Mouse (Mus musculus): Measurements from ENCODE around the gene Ell. TPM values are rescaled to one million over a fixed set of nuclear protein-coding genes. Genes with fewer than 3 reads are reported as not detected.

Gene Ell
- polyA plus RNA-seq, 1 experiment = 45.6 TPM

- no peak for TF ChIP-seq POLR2A (IDR thresholded peaks at IDR 0.05; ENCODE audit: low read depth, low read length)
- TF ChIP-seq CTCF (IDR thresholded peaks at IDR 0.05; ENCODE audit: extremely low read depth, insufficient read length, insufficient replicate concordance, low read depth, low read length) = no peak
- Histone ChIP-seq H3K36me3 (ENCODE audit: control insufficient read depth, insufficient read depth, low read length) (no peaks in the 10 kb centered on the region), H3K27me3 (ENCODE audit: control insufficient read depth, insufficient read depth, low read length) (no peaks in the 10 kb centered on the region), H3K27ac (ENCODE audit: insufficient read depth, low read depth, low read length) (peak within 1 kb of the TSS; percentile 63), H3K4me3 (ENCODE audit: low read depth, low read length) (peak within 1 kb of the TSS; percentile 48), H3K4me1 (ENCODE audit: control insufficient read depth, insufficient read depth, insufficient read length, low read length) (peaks cover 7% of the 10 kb centered on the region)
- 67% methylated on average over 3 of the region's 3 CpGs for WGBS
Measured at GRCm38 (mm10) chr8:70615894-70616293, 76.6 kb downstream of the Ell start, which contains the start of gene Lrrc25. Lrrc25 (plus strand) TSS chr8:70616155.

- no peaks in the 10 kb centered on the region for H3K36me3 ChIP-seq (ENCODE audit: control insufficient read depth, insufficient read depth, low read length)
- peak overlapping the region; percentile 48 for H3K4me3 ChIP-seq (ENCODE audit: low read depth, low read length)
- WGBS = 61% methylated on average over 11 of the region's 11 CpGs
- peaks cover 3% of the 10 kb centered on the region for H3K4me1 ChIP-seq (ENCODE audit: control insufficient read depth, insufficient read depth, insufficient read length, low read length)
- no peaks in the 10 kb centered on the region for H3K27me3 ChIP-seq (ENCODE audit: control insufficient read depth, insufficient read depth, low read length)
- H3K27ac ChIP-seq (ENCODE audit: insufficient read depth, low read depth, low read length) = peak overlapping the region; percentile 48
- TF ChIP-seq CTCF (IDR thresholded peaks at IDR 0.05; ENCODE audit: extremely low read depth, insufficient read length, insufficient replicate concordance, low read depth, low read length) (no peak), POLR2A (IDR thresholded peaks at IDR 0.05; ENCODE audit: low read depth, low read length) (no peak)
Measured at GRCm38 (mm10) chr8:70616645-70617044, 77.4 kb downstream of the Ell start.

DNA sequence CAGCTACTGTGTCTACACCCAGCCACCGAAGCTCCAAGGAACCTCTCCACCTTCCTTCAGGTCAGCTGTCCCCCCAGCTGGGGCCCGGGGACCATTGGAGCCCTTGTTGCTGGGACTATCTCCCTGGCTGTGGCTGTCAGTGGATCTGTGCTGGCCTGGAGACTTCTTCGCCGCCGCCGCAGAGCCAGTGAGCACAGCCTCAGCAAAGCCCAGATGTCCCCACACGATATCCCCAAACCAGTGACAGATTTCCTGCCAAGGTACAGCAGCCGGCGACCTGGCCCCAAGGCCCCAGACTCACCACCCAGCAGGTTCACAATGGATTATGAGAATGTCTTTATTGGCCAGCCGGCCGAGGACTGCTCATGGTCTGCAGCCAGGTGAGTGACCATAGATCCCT lies 78.7 kb downstream of the Ell start:
- H3K27ac ChIP-seq (ENCODE audit: insufficient read depth, low read depth, low read length) = peak overlapping the region; percentile 41; the same call in 1 of the 2 replicates
- H3K4me3 ChIP-seq (ENCODE audit: low read depth, low read length) = peak overlapping the region; percentile 48
- TF ChIP-seq POLR2A (IDR thresholded peaks at IDR 0.05; ENCODE audit: low read depth, low read length) = no peak
- no peaks in the 10 kb centered on the region for H3K36me3 ChIP-seq (ENCODE audit: control insufficient read depth, insufficient read depth, low read length)
- H3K27me3 ChIP-seq (ENCODE audit: control insufficient read depth, insufficient read depth, low read length) = no peaks in the 10 kb centered on the region
- peaks cover 2% of the 10 kb centered on the region for H3K4me1 ChIP-seq (ENCODE audit: control insufficient read depth, insufficient read depth, insufficient read length, low read length)
- 86% methylated on average over 11 of the region's 11 CpGs for WGBS

GRCm38 (mm10) chr8:70618888-70619334 lies 79.7 kb downstream of the Ell start:
- H3K27ac ChIP-seq (ENCODE audit: insufficient read depth, low read depth, low read length) = no peak overlapping the region
- peaks cover 2% of the 10 kb centered on the region for H3K4me1 ChIP-seq (ENCODE audit: control insufficient read depth, insufficient read depth, insufficient read length, low read length)
- H3K4me3 ChIP-seq (ENCODE audit: low read depth, low read length) = peak overlapping the region; percentile 19
- WGBS = 11% methylated on average over 9 of the region's 9 CpGs
- H3K27me3 ChIP-seq (ENCODE audit: control insufficient read depth, insufficient read depth, low read length) = no peaks in the 10 kb centered on the region
- TF ChIP-seq CTCF (IDR thresholded peaks at IDR 0.05; ENCODE audit: extremely low read depth, insufficient read length, insufficient replicate concordance, low read depth, low read length) = no peak
- TF ChIP-seq POLR2A (IDR thresholded peaks at IDR 0.05; ENCODE audit: low read depth, low read length) = no peak
- H3K36me3 ChIP-seq (ENCODE audit: control insufficient read depth, insufficient read depth, low read length) = no peaks in the 10 kb centered on the region

DNA sequence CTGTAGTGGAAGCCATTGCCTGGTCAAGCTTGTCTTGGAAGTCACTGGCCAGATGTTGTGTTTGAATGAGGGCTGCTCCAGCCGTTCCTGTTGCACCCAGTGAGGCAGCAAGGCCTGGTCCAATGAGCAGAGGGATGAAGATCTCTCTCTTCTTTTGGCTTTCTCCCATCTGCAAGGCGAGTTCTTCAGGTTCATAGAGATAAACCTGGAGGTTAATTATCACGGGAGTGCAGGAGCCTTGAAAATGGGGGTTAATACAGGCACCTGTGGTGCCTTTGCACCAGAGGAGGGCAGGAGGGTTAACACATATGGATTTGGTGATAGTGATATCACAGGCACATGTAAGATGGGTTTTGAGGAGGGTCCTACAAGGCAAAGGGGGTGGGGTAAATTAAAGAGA lies 83.0 kb downstream of the Ell start:
- Histone ChIP-seq H3K27me3 (ENCODE audit: control insufficient read depth, insufficient read depth, low read length) (no peaks in the 10 kb centered on the region), H3K27ac (ENCODE audit: insufficient read depth, low read depth, low read length) (no peak overlapping the region), H3K4me1 (ENCODE audit: control insufficient read depth, insufficient read depth, insufficient read length, low read length) (peaks cover 2% of the 10 kb centered on the region), H3K4me3 (ENCODE audit: low read depth, low read length) (no peak overlapping the region), H3K36me3 (ENCODE audit: control insufficient read depth, insufficient read depth, low read length) (no peaks in the 10 kb centered on the region)
- 25% methylated on average over 3 of the region's 3 CpGs for WGBS
- TF ChIP-seq POLR2A (IDR thresholded peaks at IDR 0.05; ENCODE audit: low read depth, low read length) (no peak), CTCF (IDR thresholded peaks at IDR 0.05; ENCODE audit: extremely low read depth, insufficient read length, insufficient replicate concordance, low read depth, low read length) (no peak)

- Histone ChIP-seq H3K4me3 (ENCODE audit: low read depth, low read length) (no peak overlapping the region), H3K27ac (ENCODE audit: insufficient read depth, low read depth, low read length) (no peak overlapping the region), H3K4me1 (ENCODE audit: control insufficient read depth, insufficient read depth, insufficient read length, low read length) (peaks cover 6% of the 10 kb centered on the region), H3K36me3 (ENCODE audit: control insufficient read depth, insufficient read depth, low read length) (no peaks in the 10 kb centered on the region), H3K27me3 (ENCODE audit: control insufficient read depth, insufficient read depth, low read length) (no peaks in the 10 kb centered on the region)
- 3% methylated on average over 5 of the region's 5 CpGs for WGBS
- TF ChIP-seq CTCF (IDR thresholded peaks at IDR 0.05; ENCODE audit: extremely low read depth, insufficient read length, insufficient replicate concordance, low read depth, low read length) (peak; percentile 75; the same call in 1 of the 2 replicates), POLR2A (IDR thresholded peaks at IDR 0.05; ENCODE audit: low read depth, low read length) (no peak)
Measured at GRCm38 (mm10) chr8:70625104-70625503, 85.8 kb downstream of the Ell start.

- 90% methylated on average over 5 of the region's 5 CpGs for WGBS
- H3K36me3 ChIP-seq (ENCODE audit: control insufficient read depth, insufficient read depth, low read length) = no peaks in the 10 kb centered on the region
Measured at GRCm38 (mm10) chr8:70627041-70627440, 87.8 kb downstream of the Ell start.

More at GRCm38 (mm10) chr8:70627041-70627440, 87.8 kb downstream of the Ell start:
- no peak overlapping the region for H3K27ac ChIP-seq (ENCODE audit: insufficient read depth, low read depth, low read length)
- H3K4me1 ChIP-seq (ENCODE audit: control insufficient read depth, insufficient read depth, insufficient read length, low read length) = peaks cover 22% of the 10 kb centered on the region
- H3K27me3 ChIP-seq (ENCODE audit: control insufficient read depth, insufficient read depth, low read length) = no peaks in the 10 kb centered on the region
- H3K4me3 ChIP-seq (ENCODE audit: low read depth, low read length) = no peak overlapping the region
- no peak for TF ChIP-seq CTCF (IDR thresholded peaks at IDR 0.05; ENCODE audit: extremely low read depth, insufficient read length, insufficient replicate concordance, low read depth, low read length)
- TF ChIP-seq POLR2A (IDR thresholded peaks at IDR 0.05; ENCODE audit: low read depth, low read length) = no peak

Measured in small intestine, adult 2 months (tissue).